Mouse (Mus musculus): Measurements from ENCODE around the gene Arhgef15. TPM values are rescaled to one million over a fixed set of nuclear protein-coding genes. Genes with fewer than 3 reads are reported as not detected.

Gene Arhgef15
- total RNA-seq, 2 experiments from 2014 or later = 20.6 to 23.5 TPM

GRCm38 (mm10) chr11:68923191-68923590, 34.1 kb downstream of the Arhgef15 start:
- no peak for DNase-seq

DNA sequence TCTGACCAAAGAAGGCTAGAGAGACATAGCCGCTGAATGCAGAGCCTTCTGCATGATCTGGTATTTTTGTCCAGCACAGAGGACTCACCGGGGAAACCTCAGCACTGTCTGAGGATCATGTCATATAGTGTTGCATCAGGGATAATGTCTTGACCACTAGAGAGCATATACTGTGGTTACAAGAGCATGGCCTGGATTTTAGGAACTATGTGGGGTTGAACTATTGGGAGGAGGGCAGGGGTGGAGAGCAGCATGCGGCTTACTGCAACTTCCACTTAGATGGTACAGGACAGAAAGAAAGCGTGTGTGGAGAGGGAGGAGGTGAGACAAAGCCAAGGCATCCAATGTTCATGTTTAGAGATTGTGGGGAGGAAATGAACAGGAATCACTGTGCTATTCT, 42.7 kb downstream of the Arhgef15 start:
- DNase-seq = no peak

DNA sequence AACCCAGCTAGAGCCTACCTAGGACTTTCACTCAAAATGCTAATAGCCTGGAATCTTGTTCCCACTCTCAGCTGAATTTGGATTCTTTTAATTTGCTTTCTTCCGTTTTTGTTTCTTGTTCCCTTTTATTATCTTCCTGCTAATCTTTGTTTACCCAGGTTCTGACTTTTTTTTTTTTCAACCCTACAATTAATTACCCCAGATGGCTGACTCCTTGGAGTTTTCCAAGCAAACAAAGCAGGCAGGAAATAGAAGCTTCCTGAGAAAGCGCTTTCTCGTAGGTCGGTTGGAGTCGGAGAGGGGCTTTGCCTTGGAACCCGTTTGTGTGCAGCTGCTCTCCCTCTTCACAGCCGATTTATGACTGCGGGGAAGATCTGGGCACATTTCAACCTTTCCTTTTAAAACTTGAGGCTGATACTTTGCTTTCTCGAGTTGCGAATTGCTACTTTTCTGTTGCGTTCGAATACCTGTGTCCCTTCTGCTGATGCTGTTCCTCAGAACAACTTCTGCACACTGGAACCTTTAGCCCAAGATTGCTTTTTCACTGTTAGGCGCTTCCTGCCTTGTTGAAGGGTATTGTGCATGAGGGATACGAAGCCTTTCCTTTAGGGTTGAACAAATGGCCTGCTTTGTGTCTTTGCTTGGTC, 45.6 kb downstream of the Arhgef15 start:
- peak in 1 of 2 experiments; percentile 42 for DNase-seq

DNA sequence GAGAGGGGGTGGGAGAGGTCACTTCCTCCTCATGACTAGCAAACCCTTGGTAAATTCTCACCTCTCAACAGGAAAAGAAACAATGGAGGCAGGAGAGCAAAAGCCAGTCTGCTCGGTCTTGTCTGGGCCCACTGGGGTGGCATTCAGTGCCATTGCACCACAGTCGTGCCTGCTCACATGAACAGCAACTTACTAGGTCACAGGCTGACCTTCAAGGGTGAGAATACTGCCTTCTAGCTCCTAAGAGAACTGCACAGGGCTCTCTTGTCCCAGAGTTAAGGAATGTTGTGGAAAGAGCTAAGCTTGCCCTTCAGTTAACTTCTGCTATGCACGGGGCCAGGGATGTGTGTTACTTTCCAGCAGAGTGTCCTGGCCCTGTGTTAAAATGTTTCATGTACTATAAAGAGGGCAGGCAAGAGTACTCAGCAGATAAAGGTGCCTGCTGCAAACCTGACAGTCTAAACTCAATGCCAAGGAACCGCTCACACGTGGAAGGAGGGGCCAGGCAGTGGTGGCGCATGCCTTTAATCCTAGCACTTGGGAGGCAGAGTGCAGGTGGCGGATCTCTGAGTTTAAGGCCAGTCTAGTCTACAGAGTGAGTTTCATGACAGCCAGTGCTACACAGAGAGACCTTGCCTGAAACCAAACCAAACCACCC, 48.3 kb downstream of the Arhgef15 start:
- peak; percentile 28 to 29 for DNase-seq

DNA sequence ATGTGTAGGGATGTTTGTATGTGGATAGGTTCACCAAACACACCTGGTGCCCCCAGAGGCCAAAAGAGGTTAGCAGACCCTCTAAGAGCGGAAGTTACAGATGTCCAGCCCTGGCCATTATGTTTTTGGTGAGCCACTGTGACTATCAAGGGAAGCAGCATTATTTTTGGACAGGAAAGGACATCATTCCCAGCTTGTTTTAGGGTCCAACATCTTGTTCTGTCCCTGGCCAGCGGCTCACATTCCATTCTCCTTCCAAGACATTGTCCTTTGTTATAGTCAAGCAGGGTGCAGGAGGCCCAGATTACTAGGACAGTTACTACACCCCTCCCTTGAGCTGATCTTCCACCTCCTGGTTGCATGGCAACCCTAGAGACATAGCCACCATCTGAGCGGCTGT, 50.0 kb downstream of the Arhgef15 start:
- peak in 1 of 2 experiments; percentile 28 for DNase-seq

- DNase-seq = no peak
Observed at GRCm38 (mm10) chr11:68906461-68906790, 50.9 kb downstream of the Arhgef15 start.

DNA sequence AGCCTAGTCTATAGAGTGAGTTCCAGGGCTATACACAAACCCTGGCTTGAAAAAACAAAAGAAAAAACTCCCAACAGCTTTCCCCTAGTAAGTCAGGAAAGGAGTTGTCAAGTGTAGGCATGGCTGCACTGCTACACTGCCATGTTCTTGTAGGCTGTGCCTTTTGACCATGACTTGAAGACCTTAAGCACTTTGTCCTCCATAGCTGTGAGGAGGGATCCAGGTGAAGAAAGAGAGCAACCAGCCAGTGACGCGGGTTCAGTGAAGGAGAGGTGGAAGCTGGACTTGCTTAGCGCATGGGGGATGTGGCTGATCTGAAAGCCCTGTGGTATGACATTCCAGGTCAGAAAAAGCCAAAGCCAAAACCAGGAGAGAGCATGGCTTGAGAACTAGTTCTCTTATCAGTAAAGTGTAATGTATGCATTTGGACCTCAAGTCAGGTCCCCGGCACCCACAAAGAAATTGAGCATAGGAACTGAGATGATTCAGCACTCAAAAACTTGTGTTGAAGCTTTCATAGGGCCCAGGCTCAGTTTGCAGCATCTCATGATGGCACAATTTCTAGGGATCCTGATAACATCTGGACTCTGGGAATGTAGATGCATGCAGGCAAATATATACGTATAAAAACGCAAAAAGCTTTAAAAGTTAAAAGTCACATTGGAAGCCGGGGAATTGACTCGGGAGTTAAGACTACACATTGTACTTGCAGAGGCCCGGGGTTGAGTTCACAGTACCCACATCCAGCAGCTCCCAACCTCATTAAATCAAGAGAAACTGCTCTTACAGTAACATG, 51.4 kb downstream of the Arhgef15 start:
- no peak for DNase-seq

- no peak for DNase-seq
Observed at GRCm38 (mm10) chr11:68905138-68905531, 52.1 kb downstream of the Arhgef15 start.

GRCm38 (mm10) chr11:68904375-68905137, 52.7 kb downstream of the Arhgef15 start:
- peak; percentile 79 to 89 for DNase-seq

DNA sequence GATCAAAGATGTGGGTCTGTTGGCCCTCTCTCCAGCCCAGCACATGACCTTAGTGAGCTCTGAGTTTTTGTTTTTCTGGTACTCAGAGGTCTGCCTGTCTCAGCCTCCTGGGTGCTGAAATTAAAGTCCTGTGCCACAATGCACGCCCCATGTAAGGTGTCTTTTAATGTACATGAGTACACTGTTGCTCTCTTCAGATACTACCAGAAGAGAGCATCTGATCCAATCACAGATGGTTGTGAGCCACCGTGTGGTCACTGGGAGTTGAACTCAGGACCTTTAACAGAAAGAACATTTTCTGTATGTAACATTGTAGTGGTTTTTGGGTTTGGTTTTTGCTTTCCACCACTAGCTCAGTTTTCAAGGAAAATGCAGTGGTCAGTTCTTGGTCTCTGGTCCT, 53.5 kb downstream of the Arhgef15 start:
- DNase-seq = no peak

DNA sequence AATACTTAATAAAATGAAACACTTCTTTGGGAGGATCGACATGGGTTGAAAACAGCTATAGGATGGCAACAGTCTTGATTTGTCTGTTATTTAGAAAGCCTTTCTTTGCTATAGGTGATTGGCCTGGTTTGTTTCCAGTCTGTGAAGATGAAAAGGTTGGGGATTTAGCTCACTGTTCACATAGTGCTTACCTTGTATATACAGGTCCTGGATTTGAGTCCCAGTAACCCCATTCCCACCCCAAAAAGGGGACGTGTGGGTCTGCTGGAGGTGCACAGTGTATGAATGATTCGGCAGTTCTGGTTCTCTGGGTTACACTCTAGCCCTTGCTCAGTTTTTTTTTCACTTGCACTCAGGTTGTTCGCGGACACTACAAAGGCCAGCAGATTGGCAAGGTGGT, 54.5 kb downstream of the Arhgef15 start:
- DNase-seq = no peak

DNA sequence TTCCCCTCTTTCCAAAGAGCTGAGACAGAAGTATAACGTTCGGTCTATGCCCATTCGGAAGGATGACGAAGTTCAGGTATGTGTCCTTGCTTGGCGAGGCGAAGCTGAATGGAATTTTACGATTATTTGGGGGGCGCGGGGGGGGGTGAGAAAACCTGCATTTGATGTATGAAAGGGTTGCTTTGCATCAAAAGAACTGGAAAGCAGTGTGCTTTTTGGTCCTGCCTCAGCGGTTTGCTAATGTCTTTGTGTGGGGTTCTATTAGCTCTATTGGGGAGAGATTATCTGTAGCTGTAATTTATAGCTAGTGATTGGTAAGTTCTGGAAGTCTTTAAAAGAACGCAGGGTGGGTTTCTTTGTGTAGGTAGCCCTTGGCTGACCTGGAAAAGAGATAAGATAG, 54.9 kb downstream of the Arhgef15 start:
- no peak for DNase-seq

DNA sequence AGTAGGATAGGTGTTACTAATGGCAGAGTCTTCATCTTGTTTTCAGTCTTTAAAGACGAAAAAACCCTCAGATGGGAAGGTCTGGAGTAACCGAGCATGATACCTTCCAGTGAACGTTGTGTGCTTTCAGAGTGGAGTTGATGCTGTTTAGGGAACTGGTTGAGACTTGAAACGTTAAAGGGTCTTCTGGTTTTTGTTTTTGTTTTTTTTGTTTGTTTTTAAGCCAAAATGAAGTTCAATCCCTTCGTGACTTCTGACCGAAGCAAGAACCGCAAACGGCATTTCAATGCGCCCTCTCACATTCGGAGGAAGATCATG, 55.3 kb downstream of the Arhgef15 start:
- DNase-seq = no peak

GRCm38 (mm10) chr11:68901351-68902046, 55.8 kb downstream of the Arhgef15 start, which contains the start of gene Rpl26:
Gene Rpl26 (plus strand): TSS chr11:68901583.
- DNase-seq = peak; percentile 98 to 100

- peak in 1 of 2 experiments; percentile 17 for DNase-seq
Observed at GRCm38 (mm10) chr11:68900519-68901350, 56.5 kb downstream of the Arhgef15 start.

- DNase-seq = no peak
Observed at GRCm38 (mm10) chr11:68899815-68900214, 57.5 kb downstream of the Arhgef15 start.

GRCm38 (mm10) chr11:68898790-68899189, 58.5 kb downstream of the Arhgef15 start:
- DNase-seq = no peak

GRCm38 (mm10) chr11:68897838-68898237, 59.4 kb downstream of the Arhgef15 start:
- DNase-seq = no peak

DNA sequence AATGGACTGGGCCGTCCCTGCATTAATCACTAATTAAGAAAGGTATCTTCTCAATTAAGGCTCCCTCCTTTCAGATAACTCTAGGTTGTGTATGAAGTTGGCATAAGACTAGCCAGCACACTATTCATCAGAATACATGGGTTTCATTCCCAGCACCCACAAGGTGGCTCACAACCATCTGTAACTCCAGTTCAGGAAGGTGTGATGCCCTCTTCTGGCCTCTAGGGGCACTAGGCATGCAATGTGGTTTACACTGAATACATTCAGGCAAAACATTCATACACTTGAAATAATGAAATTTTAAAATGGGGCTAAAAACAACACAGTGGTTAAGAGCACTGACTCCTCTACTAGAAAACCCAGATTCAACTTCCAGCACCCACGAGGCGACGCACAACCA, 60.2 kb downstream of the Arhgef15 start:
- DNase-seq = peak; percentile 32 to 44

DNA sequence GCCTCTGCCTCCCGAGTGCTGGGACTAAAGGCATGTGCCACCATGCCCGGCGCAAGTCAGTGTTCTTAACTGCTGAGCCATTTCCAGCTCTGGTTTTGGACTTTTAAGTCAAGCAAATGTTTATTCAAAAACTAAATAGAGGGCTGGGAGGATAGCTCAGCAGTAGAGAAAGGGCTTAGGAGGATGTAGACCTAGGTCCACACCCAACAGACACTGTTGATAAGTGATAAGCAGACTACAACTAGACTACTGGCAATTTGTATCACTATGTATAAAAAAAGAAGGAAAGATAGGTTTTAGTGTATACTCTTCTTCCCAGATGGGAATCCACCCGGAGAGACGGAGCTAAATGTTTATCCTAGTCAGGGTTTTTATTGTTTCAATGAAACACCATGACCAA, 61.0 kb downstream of the Arhgef15 start:
- DNase-seq = no peak

DNA sequence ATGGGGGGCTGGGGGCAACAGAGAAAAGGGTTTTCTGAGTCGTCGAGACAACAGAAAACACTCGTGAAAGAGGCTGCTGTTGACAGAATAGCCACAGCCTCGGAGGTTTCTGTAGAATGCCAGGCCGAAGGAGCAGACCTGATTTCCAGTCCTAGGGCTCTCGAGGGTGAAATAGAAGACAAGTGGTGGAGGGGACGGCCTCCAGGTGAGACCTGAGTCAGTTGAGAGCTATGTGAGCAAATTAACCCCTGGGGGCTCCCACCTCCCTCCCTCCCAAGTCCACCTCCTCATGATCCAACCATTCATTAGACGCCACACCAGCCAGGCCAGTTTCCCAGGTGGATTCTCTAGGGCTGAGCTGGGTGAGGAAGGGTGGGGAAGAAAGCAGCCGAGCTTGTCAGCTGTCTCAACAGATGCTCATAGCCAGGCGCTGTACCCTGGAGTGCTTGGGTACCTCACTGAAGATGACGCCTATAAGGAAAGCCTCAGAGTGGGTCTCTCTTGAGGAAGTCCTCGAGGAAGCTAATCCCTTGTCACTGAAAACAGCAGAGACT, 63.3 kb downstream of the Arhgef15 start:
- no peak for DNase-seq
